Mouse (Mus musculus): ENCODE measurements at regions not wholly inside any gene's neighbourhood (a gene's known extent, or its start where the extent isn't known, plus 50 kb on each side); places are given as distances from the start of the nearest gene placed in this dataset.
A peak's percentile ranks its signal among the peaks of the same experiment; 100 is the strongest.

DNA sequence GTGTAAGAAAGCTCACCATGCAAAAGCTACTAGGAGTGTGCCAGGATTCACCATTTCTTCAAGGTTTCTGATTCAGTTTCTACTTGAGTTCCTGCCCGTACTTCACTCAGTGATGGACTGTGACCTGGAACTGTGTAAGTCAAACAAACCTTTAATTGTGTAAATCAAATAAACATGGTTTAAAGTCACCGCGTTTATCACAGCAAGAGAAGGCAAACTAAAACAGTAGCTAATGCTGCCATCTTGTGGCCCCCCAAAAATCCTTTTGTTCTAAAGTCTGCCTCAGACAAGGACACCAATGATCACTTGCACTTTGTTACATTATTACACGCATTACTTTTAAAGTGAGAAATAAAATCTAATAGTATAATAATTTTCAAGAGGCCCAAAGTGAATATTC is 63.6 kb upstream of the Dcx start:
- DNase-seq = peak; percentile 63 to 64

All from cerebellum, postnatal 14 days (tissue).